Mouse (Mus musculus): Measurements from ENCODE around the gene Pcdh17.

Gene Pcdh17

GRCm38 (mm10) chr14:84443288-84443686 is at the start of gene Pcdh17:
Gene Pcdh17 (plus strand): TSS chr14:84443563.
- DNase-seq: peak; percentile 39 to 48

- no peak for DNase-seq
These were observed 46.2 kb upstream of the Pcdh17 start for GRCm38 (mm10) chr14:84397137-84397536.

DNA sequence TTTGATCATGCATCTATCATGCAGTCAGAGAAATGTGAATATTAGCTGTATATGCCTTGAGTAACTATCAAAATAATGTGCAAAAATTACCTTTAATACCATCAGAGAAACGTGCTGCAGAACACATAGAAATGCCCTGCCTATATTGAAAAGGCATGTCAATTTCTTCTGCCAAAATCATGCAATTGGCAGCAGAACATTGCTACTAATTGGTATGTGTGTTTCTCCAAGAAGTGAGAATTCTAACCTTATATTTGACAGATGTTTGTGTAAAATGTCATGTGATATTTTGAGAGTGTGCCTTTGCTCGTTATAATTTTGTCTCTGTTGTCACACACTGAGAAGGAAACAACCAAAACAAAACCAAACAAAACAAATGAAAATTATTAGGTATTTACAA is 18.6 kb upstream of the Pcdh17 start:
- DNase-seq: no peak

DNA sequence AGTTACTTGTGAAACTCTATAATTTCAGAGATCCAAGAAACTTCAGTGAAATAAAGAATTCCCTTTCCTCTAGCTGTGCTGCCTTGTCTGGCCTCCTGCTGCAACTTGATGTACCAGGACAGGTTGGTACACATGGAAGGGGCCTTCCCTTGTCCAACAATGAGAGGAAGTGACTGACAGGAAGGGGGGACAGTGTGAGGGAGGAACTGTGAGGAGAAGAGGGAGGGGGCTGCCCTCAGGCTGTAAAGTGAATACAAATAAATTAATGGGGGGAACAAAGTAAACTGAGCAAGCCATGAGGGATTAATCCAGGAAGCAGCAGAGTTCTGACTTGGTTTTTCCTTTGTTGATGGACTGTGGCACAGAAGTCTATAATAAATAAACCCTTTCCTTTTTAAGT is 16.7 kb upstream of the Pcdh17 start:
- no peak for DNase-seq

- DNase-seq: no peak
These were observed 5.1 kb upstream of the Pcdh17 start for GRCm38 (mm10) chr14:84438066-84438770.

DNA sequence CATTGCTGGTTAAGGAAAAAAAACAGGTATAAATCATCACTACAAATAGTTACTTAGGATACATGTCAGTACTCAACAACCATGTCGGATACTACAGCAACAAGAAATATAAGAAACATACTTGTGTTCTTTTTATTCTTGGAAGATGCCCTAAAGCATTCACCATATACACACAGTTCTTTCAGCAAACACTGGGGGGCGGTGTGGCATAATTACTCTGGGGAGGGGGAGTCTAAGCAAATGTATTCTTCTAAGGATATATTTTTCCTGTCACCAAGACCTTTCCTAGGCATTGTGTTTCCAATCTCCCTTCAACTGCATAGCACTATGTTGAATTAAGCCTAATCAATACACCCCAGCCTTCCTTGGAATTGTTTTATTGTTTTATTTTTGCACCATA is 2.5 kb upstream of the Pcdh17 start:
- DNase-seq: no peak

DNA sequence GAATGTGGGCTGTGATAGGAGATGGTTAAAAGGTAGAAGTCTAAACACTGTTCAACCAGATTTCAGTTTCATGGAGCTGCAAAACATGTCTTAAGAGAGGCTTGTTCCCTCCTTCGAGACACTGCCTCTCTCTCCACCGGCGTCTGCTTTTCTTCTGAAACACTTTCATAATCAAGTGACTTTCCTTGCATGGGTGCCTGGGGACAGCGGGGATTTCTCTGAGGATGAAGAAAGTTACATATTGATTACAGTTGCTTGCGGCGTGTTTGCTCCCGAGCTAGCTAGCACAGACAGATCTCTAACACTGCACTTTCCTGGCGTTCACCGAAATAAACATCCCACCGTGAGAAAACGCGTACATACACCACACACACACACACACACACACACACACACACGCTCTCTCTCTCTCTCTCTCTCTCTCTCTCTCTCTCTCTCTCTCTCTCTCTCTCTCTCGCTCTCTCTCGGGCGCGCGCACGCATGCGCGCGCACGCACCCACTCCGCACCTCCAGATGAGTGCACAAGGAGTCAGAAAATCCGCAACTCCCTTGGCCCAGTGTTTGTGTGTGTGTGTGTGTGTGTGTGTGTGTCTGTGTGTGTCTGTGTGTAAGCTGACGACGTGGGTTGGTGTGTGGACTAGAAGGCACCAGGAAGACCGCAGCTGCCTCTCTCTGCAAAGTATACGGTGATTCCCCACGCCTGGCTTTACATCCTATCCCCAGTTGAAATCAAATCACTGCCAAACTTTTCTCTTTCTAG is 655 bp upstream of the Pcdh17 start:
- DNase-seq: no peak

DNA sequence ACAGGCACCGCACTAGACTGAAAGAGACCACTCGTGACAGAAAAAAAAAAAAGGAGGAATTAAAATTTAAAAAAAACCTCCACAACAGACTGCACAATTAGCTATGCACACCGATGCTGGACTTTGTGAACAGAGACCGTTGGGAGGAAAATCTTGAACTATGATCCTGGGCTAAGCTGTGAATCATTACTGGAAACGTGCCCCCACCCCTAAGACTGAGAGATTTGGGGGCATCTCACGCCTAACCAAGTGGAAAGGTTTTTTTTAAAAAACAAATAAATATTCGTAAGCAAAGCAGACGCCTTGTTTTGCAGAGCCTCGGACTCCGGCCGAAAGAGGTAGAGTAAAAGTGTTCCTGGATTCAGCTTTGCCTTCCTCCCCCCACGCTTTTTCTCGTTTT is 398 bp downstream of the Pcdh17 start:
- no peak for DNase-seq

DNA sequence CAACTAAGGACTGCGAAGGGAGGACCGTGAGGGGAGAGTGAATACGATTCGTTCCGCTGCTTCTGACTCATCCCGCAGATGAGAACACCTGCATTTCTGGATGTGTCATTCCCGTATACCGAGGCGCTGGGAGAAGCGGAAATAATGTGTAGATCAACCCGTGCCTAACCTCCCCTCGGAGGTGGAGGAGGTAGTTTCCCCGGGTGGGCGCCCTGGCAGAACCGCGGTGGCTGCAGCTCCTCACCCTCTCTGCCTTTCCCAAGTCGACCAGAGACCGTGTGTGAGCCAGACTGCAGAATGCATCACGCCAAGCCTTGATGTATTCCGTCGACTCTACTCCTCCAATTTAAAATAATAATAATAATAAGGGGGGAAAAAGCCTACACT is 906 bp downstream of the Pcdh17 start:
- DNase-seq: no peak

DNA sequence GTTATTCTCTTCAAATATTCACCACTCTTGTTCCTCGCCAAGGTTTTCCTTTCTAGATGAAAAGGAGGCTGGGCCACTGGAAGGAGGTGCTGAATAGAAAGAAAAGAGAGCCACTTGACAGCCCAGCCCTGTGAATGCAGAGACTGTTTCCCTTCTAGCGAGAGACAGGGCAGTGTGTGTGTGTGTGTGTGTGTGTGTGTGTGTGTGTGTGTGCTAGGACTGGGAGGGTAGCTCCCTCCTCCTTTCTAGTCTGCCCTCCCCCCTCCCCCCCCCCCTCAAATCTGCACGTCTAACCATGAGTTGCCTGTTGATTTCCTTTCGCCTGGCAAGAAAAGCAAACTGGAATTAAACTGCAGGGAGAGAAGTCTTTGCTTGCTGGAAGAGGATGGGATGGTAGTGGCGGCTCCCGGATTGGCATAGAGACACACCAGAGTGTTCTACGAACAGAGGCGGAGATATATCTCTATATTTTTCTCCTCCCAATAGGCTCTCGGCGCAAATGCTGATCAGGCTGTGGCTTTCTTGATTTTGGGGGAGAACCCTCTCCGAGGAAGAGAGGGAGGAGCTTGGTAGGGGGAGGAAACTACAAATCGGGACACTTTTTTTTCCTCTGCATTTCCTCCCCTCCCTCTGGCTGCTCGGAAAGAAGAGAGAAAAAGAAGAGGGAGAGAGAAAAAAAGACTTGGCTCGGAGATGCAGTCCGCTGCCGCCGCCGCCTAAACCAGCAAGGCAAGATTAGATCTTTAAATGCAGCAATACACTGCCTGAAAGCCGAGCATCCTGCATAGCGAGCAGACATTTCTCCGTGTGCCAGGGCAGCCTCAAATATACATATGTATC is 1.5 kb downstream of the Pcdh17 start:
- no peak for DNase-seq

GRCm38 (mm10) chr14:84445503-84446410 is 2.4 kb downstream of the Pcdh17 start:
- no peak for DNase-seq

GRCm38 (mm10) chr14:84446411-84446915 is 3.1 kb downstream of the Pcdh17 start:
- no peak for DNase-seq

GRCm38 (mm10) chr14:84446941-84447641 is 3.7 kb downstream of the Pcdh17 start:
- no peak for DNase-seq

DNA sequence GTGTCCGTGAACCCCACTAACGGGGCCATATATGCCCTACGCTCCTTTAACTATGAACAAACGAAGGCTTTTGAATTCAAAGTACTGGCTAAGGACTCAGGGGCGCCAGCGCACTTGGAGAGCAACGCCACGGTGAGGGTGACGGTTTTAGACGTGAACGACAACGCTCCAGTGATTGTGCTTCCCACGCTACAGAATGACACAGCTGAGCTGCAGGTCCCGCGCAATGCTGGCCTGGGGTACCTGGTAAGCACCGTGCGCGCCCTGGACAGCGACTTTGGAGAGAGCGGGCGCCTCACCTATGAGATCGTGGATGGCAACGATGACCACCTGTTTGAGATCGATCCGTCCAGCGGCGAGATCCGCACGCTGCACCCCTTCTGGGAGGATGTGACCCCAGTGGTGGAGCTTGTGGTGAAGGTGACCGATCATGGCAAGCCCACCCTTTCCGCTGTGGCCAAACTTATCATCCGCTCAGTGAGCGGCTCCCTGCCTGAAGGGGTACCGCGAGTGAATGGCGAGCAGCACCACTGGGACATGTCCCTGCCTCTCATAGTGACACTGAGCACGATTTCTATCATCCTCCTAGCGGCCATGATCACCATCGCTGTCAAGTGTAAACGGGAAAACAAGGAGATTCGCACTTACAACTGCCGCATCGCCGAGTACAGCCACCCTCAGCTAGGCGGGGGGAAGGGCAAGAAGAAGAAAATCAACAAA is 4.5 kb downstream of the Pcdh17 start:
- no peak for DNase-seq

DNA sequence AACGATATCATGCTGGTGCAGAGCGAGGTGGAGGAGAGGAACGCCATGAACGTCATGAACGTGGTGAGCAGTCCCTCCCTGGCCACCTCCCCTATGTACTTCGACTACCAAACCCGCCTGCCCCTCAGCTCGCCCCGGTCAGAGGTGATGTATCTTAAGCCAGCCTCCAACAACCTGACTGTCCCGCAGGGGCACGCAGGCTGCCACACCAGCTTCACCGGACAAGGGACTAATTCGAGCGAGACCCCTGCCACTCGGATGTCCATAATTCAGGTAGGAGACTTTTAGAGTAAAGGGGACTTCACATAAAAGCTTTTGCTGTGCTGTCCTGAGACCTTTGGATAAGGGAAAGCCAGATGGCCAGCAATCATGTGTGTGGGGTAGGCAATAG is 5.0 kb downstream of the Pcdh17 start:
- DNase-seq: no peak

GRCm38 (mm10) chr14:84454074-84454845 is 10.9 kb downstream of the Pcdh17 start:
- no peak for DNase-seq

- no peak for DNase-seq
These were observed 32.1 kb downstream of the Pcdh17 start for GRCm38 (mm10) chr14:84475491-84475890.

DNA sequence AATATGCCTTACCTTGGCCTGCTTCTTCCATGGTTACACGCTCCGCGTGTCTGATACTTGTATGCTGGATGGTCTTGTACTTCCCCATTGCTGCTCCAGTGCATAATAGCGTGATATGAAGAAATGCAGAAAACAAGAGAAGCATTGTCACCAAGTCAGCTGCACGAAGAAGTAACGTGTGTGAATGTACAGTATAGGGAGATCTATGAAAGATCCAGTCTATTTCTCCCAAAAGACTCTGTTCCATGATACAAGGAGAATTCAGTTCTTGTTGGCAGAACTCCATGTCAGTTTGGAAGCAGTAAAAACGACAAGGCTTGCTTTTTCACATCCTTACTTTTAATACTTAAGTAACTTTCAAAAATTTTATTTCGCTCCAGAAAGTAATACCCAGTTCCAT is 33.0 kb downstream of the Pcdh17 start:
- no peak for DNase-seq

DNA sequence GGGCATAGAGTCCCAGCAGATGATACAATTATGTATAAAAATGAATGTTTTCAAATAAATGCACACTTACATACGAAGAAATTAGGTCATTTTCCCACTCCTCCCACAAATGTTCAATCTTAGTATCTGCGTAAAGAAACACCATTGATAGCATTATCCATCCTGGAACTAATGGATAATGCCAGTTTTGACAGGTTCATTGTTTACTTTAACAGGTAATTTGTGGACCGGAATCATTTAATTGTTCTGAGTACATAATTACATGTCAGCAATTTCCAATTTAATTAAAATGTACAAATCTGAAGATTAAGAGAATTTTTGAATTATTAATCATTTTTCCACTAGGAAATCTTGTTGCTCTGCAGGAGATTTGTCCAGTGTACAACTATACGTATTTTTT is 33.5 kb downstream of the Pcdh17 start:
- DNase-seq: no peak

DNA sequence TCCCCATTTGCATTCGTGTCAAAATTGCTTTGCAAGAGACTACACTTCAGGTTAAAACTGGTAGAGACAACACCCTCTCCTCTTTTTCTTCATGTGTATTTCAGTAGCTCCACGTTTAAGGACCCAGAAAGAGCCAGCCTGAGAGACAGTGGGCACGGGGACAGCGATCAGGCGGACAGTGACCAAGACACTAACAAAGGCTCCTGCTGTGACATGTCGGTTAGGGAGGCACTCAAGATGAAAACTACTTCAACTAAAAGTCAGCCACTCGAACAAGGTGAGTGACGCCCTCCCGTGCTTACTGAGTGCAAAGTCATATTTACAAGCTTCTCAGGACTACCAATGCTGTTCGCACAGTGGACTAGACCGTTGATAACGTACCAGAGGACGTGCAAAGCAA is 34.0 kb downstream of the Pcdh17 start:
- no peak for DNase-seq

Measured in thymus, postnatal 36 days (tissue).